Mouse (Mus musculus): ENCODE results near the gene Dgkh.

DNA sequence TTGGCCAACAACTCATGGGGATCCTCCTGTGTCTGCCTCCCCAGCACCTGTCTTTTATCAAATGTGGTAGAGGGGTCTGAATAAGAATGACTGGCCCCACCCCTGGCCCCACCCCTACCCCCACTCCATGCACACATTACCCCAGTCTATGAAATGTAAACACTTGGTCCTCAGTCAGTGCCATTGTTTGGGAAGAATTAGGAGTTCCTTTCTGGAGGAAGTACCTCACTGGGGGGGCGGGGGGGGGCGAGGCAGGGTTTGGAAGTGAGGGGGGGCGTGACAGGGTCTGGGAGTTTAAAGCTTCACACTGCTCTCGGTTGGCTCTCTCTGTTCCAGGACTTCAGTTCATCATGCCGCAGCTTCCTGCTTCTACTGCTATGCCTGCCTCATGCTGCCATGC is 10.5 kb downstream of the Dgkh start:
- TF ChIP-seq POLR2A (IDR thresholded peaks at IDR 0.05; ENCODE audit: low read depth, low read length) (no peak), CTCF (IDR thresholded peaks at IDR 0.05; ENCODE audit: extremely low read depth, insufficient read depth, insufficient read length, insufficient replicate concordance) (no peak)

Data from spleen, adult 2 months (tissue).